Mouse (Mus musculus) lung, embryonic 16.5 days (tissue): ENCODE data around the gene Gm16485. TPM values are rescaled to one million over a fixed set of nuclear protein-coding genes. Genes with fewer than 3 reads are reported as not detected.

Experiments used
- ATAC-seq: fragments of 200-750 bp; cut with Nextera tagmentation; 2 replicates; pipeline ENCODE4 v1.8.0; 2017; ENCODE audit warnings: low read depth, mild to moderate bottlenecking, moderate library complexity
- H3K27ac ChIP-seq: fragments of 300-500 bp; sonication (generic); 2 replicates; pipeline ENCODE4 v1.5.1; 2014; ENCODE audit warnings: mild to moderate bottlenecking, control low read depth, low read length
- H3K27me3 ChIP-seq: fragments of 300-500 bp; sonication (generic); 2 replicates; pipeline ENCODE4 v1.6.1; 2014; ENCODE audit warnings: low read depth, low read length, mixed read lengths; ENCODE audit not compliant: control insufficient read depth, insufficient read depth
- H3K36me3 ChIP-seq: fragments of 300-500 bp; sonication (generic); 2 replicates; pipeline ENCODE4 v1.6.1; 2014; ENCODE audit warnings: low read length; ENCODE audit not compliant: control insufficient read depth, insufficient read depth
- H3K4me1 ChIP-seq: fragments of 300-500 bp; sonication (generic); replicated peaks from 2 replicates; pipeline ENCODE4 v1.6.1; 2014; ENCODE audit warnings: low read length, mixed read lengths; ENCODE audit not compliant: control insufficient read depth, insufficient read depth
- H3K4me2 ChIP-seq: fragments of 300-500 bp; sonication (generic); 2 replicates; pipeline ENCODE4 v1.6.1; 2014; ENCODE audit warnings: low read depth, low read length, control low read depth
- H3K4me3 ChIP-seq: fragments of 300-500 bp; sonication (generic); 2 replicates; pipeline ENCODE4 v1.5.1; 2014; ENCODE audit warnings: mild to moderate bottlenecking, low read length, control low read depth
- H3K9ac ChIP-seq: fragments of 300-500 bp; sonication (generic); 2 replicates; pipeline ENCODE4 v1.6.1; 2014; ENCODE audit warnings: low read length, control low read depth
- H3K9me3 ChIP-seq: fragments of 300-500 bp; sonication (generic); 2 replicates; pipeline ENCODE4 v1.6.1; 2016; ENCODE audit warnings: low read length; ENCODE audit not compliant: control insufficient read depth
- WGBS: fragments of 180-500 bp; shearing (Covaris S2); extraction: QIAGEN DNeasy Blood & Tissue Kit; methylation state at CpG from one replicate; pipeline ENCODE4 v1.1.7; 2014; 5-methylcytosine and 5-hydroxymethylcytosine counted together
- polyA plus RNA-seq: library from polyadenylated mRNA; unstranded; fragments of >200 nt; fragmentation: Nextera tagmentation; extraction: Ambion mirVana; gene quantifications from 2 replicates; pipeline ENCODE4 v1.2.1, GENCODE M21; 2015

Gene Gm16485
- polyA plus RNA-seq: 0.04 and 0.05 TPM in 2 replicates

- Histone ChIP-seq H3K9ac (no peak within 1 kb of the TSS), H3K36me3 (no peaks in the 10 kb centered on the region), H3K4me2 (no peak within 1 kb of the TSS), H3K4me1 (no peaks in the 10 kb centered on the region), H3K27ac (no peak within 1 kb of the TSS), H3K9me3 (no peaks in the 10 kb centered on the region), H3K4me3 (no peak within 1 kb of the TSS), H3K27me3 (no peaks in the 10 kb centered on the region)
- no peak for ATAC-seq
- WGBS: 53% methylated on average over 2 of the region's 2 CpGs
Measured at GRCm38 (mm10) chr9:8971491-8971890, at the start of gene Gm16485. Gene Gm16485, plus strand, starts transcription at chr9:8971791.

- H3K4me3 ChIP-seq: no peak overlapping the region
- H3K27me3 ChIP-seq: no peaks in the 10 kb centered on the region
- no peak overlapping the region for H3K27ac ChIP-seq
- no peaks in the 10 kb centered on the region for H3K36me3 ChIP-seq
- 78% methylated on average over 2 of the region's 2 CpGs for WGBS
- no peak for ATAC-seq
- H3K9ac ChIP-seq: no peak overlapping the region
- H3K4me2 ChIP-seq: no peak overlapping the region
- no peaks in the 10 kb centered on the region for H3K4me1 ChIP-seq
- H3K9me3 ChIP-seq: no peaks in the 10 kb centered on the region
Measured at GRCm38 (mm10) chr9:8927561-8927960, 44.0 kb upstream of the Gm16485 start.

GRCm38 (mm10) chr9:8937753-8938152 lies 33.8 kb upstream of the Gm16485 start:
- 33% methylated on average over 1 of the region's 1 CpGs for WGBS
- Histone ChIP-seq H3K4me3 (no peak overlapping the region), H3K36me3 (no peaks in the 10 kb centered on the region), H3K9ac (no peak overlapping the region), H3K9me3 (no peaks in the 10 kb centered on the region), H3K27ac (no peak overlapping the region), H3K4me1 (no peaks in the 10 kb centered on the region), H3K27me3 (no peaks in the 10 kb centered on the region), H3K4me2 (no peak overlapping the region)
- ATAC-seq: no peak

DNA sequence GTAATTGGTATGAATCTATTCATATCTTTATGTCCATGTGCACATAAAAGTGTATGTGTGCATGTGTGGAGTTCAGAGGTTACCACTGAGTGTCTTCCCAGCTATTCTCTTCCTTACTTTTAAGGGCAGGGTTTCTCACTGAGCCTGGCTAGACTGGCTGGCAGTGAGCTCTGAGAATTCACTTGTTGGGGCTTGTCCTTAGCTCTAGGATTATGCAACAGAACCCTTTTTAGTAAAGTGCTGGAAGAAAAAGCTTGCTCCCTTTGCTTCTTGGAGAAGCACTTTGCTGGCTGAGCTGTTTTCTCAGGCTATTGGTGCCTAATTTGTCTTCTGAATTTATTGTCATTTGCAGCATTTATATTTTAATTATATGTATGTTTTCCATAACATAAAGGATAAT lies 18.3 kb upstream of the Gm16485 start:
- Histone ChIP-seq H3K4me2 (no peak overlapping the region), H3K9me3 (no peaks in the 10 kb centered on the region), H3K4me3 (no peak overlapping the region), H3K9ac (no peak overlapping the region), H3K27me3 (no peaks in the 10 kb centered on the region), H3K27ac (no peak overlapping the region), H3K4me1 (no peaks in the 10 kb centered on the region), H3K36me3 (no peaks in the 10 kb centered on the region)
- no peak for ATAC-seq

- Histone ChIP-seq H3K27ac (no peak overlapping the region), H3K4me3 (no peak overlapping the region), H3K4me1 (no peaks in the 10 kb centered on the region), H3K36me3 (no peaks in the 10 kb centered on the region), H3K9me3 (no peaks in the 10 kb centered on the region), H3K4me2 (no peak overlapping the region), H3K27me3 (no peaks in the 10 kb centered on the region), H3K9ac (no peak overlapping the region)
- peak; percentile 31; the same call in 1 of the 2 replicates for ATAC-seq
- WGBS: 56% methylated on average over 8 of the region's 8 CpGs
Measured at GRCm38 (mm10) chr9:8964512-8965133, 7.0 kb upstream of the Gm16485 start.

DNA sequence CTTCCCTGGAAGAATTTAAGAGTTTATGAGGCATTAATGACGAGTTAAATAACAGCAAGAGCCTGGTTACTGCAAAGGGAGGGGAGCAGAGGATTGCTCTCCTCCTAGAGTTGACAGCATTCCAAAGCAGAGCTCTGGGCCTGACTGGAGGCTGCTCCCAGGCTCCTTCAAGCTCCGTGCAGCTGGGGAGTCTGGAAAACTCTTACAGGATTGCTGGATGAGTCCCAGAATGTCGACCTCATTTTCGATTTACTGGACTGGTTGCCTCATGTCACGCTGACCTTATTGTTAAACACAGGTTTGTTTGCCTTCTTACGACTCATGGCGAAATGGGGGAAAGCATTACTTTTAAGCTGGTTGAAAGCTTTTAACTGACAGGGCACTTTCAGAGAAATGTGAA lies 1.4 kb upstream of the Gm16485 start:
- Histone ChIP-seq H3K4me1 (no peaks in the 10 kb centered on the region), H3K9ac (no peak overlapping the region), H3K9me3 (no peaks in the 10 kb centered on the region), H3K36me3 (no peaks in the 10 kb centered on the region), H3K27me3 (no peaks in the 10 kb centered on the region), H3K4me3 (no peak overlapping the region), H3K4me2 (no peak overlapping the region), H3K27ac (no peak overlapping the region)
- 33% methylated on average over 7 of the region's 7 CpGs for WGBS
- peak; percentile 66; the same call in 1 of the 2 replicates for ATAC-seq

DNA sequence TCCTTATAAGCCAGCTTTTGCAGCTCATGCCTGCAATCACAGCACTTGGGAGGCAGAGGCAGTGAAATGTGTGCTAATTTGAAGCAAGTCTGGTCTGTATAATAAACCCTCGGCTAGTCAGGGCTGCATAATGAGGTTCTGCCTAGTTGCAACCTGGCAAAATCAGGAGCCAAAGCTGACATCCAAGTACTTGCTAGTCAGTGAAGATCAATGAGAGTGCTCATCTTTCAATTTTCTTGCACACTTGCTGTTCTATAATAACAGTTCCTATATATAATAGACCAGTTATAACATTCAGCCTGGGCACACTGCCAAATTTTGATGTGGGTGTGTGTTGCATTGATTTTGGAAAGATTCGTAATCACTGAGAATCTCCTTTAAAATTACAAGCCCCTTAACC lies 6.2 kb downstream of the Gm16485 start:
- H3K9ac ChIP-seq: no peak overlapping the region
- no peaks in the 10 kb centered on the region for H3K4me1 ChIP-seq
- no peaks in the 10 kb centered on the region for H3K27me3 ChIP-seq
- H3K27ac ChIP-seq: no peak overlapping the region
- no peak for ATAC-seq
- H3K36me3 ChIP-seq: no peaks in the 10 kb centered on the region
- no peak overlapping the region for H3K4me3 ChIP-seq
- 47% methylated on average over 2 of the region's 2 CpGs for WGBS
- H3K9me3 ChIP-seq: no peaks in the 10 kb centered on the region
- no peak overlapping the region for H3K4me2 ChIP-seq

GRCm38 (mm10) chr9:8982315-8982714 lies 10.7 kb downstream of the Gm16485 start:
- Histone ChIP-seq H3K27me3 (no peaks in the 10 kb centered on the region), H3K36me3 (no peaks in the 10 kb centered on the region), H3K9ac (no peak overlapping the region), H3K27ac (no peak overlapping the region), H3K9me3 (no peaks in the 10 kb centered on the region), H3K4me3 (no peak overlapping the region), H3K4me2 (no peak overlapping the region), H3K4me1 (no peaks in the 10 kb centered on the region)
- 68% methylated on average over 3 of the region's 3 CpGs for WGBS
- no peak for ATAC-seq

DNA sequence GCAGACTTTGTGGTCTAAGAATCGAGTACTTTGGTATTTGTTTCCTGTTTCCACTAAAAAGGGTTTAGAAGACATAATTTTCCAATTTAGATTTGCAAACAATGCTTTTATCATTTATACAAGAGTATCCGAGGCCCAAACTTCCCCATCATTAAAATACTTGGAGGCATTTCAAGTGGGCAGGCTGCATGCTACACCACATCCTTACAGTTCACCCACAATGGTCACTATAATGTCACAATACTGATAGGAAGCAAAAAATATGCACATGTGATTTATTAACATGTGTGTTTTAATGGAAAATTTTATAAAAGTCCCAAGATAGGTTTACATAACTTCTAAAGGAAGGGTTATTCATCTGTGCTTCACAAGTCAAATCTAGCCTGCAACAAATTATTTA lies 24.9 kb downstream of the Gm16485 start:
- no peaks in the 10 kb centered on the region for H3K4me1 ChIP-seq
- no peak for ATAC-seq
- peaks cover 7% of the 10 kb centered on the region; the same call in 1 of the 2 replicates for H3K36me3 ChIP-seq
- WGBS: 62% methylated on average over 2 of the region's 2 CpGs
- no peak overlapping the region for H3K4me2 ChIP-seq
- no peak overlapping the region for H3K4me3 ChIP-seq
- H3K9ac ChIP-seq: no peak overlapping the region
- no peak overlapping the region for H3K27ac ChIP-seq
- no peaks in the 10 kb centered on the region for H3K27me3 ChIP-seq
- H3K9me3 ChIP-seq: no peaks in the 10 kb centered on the region

- Histone ChIP-seq H3K27ac (no peak overlapping the region), H3K9ac (no peak overlapping the region), H3K36me3 (peaks cover 9% of the 10 kb centered on the region; the same call in 1 of the 2 replicates), H3K27me3 (no peaks in the 10 kb centered on the region), H3K4me1 (no peaks in the 10 kb centered on the region), H3K9me3 (no peaks in the 10 kb centered on the region), H3K4me3 (no peak overlapping the region), H3K4me2 (no peak overlapping the region)
- no peak for ATAC-seq
Measured at GRCm38 (mm10) chr9:9001170-9001569, 29.6 kb downstream of the Gm16485 start.
